Mouse (Mus musculus): ENCODE results near the gene Fbxo34. TPM values are rescaled to one million over a fixed set of nuclear protein-coding genes. Genes with fewer than 3 reads are reported as not detected.

Fbxo34 gene
- polyA plus RNA-seq, 1 experiment from 2014 or later = 38.7 TPM

- H3K4me3 ChIP-seq (ENCODE audit: low read depth, low read length) = no peak overlapping the region
- no peak for ATAC-seq (ENCODE audit: low read depth)
- H3K36me3 ChIP-seq (ENCODE audit: control insufficient read depth, insufficient read depth, low read length) = no peaks in the 10 kb centered on the region
- H3K9me3 ChIP-seq (ENCODE audit: control insufficient read depth, low read length) = no peaks in the 10 kb centered on the region
- no peaks in the 10 kb centered on the region for H3K27me3 ChIP-seq (ENCODE audit: control insufficient read depth, insufficient read depth, low read length)
- no peaks in the 10 kb centered on the region for H3K4me1 ChIP-seq (ENCODE audit: control insufficient read depth, insufficient read depth, low read length)
- no peak overlapping the region for H3K9ac ChIP-seq (replicated peaks; ENCODE audit: low read depth, low read length)
- H3K27ac ChIP-seq (ENCODE audit: low read depth, low read length) = no peak overlapping the region
- no peak overlapping the region for H3K4me2 ChIP-seq (ENCODE audit: low read depth, low read length)
- 91% methylated on average over 3 of the region's 3 CpGs for WGBS
These were observed 53.8 kb downstream of the Fbxo34 start for GRCm38 (mm10) chr14:47504036-47504435.

GRCm38 (mm10) chr14:47506676-47507075 is 56.5 kb downstream of the Fbxo34 start:
- ATAC-seq (ENCODE audit: low read depth) = no peak
- Histone ChIP-seq H3K4me1 (ENCODE audit: control insufficient read depth, insufficient read depth, low read length) (no peaks in the 10 kb centered on the region), H3K4me2 (ENCODE audit: low read depth, low read length) (no peak overlapping the region), H3K9me3 (ENCODE audit: control insufficient read depth, low read length) (no peaks in the 10 kb centered on the region), H3K4me3 (ENCODE audit: low read depth, low read length) (no peak overlapping the region), H3K9ac (replicated peaks; ENCODE audit: low read depth, low read length) (no peak overlapping the region), H3K27me3 (ENCODE audit: control insufficient read depth, insufficient read depth, low read length) (no peaks in the 10 kb centered on the region), H3K27ac (ENCODE audit: low read depth, low read length) (no peak overlapping the region), H3K36me3 (ENCODE audit: control insufficient read depth, insufficient read depth, low read length) (no peaks in the 10 kb centered on the region)
- 95% methylated on average over 5 of the region's 5 CpGs for WGBS

- ATAC-seq (ENCODE audit: low read depth) = no peak
- Histone ChIP-seq H3K27ac (ENCODE audit: low read depth, low read length) (no peak overlapping the region), H3K9me3 (ENCODE audit: control insufficient read depth, low read length) (no peaks in the 10 kb centered on the region), H3K4me2 (ENCODE audit: low read depth, low read length) (no peak overlapping the region), H3K4me3 (ENCODE audit: low read depth, low read length) (no peak overlapping the region), H3K4me1 (ENCODE audit: control insufficient read depth, insufficient read depth, low read length) (no peaks in the 10 kb centered on the region), H3K9ac (replicated peaks; ENCODE audit: low read depth, low read length) (no peak overlapping the region), H3K27me3 (ENCODE audit: control insufficient read depth, insufficient read depth, low read length) (no peaks in the 10 kb centered on the region), H3K36me3 (ENCODE audit: control insufficient read depth, insufficient read depth, low read length) (no peaks in the 10 kb centered on the region)
These were observed 57.8 kb downstream of the Fbxo34 start for GRCm38 (mm10) chr14:47508035-47508434.

DNA sequence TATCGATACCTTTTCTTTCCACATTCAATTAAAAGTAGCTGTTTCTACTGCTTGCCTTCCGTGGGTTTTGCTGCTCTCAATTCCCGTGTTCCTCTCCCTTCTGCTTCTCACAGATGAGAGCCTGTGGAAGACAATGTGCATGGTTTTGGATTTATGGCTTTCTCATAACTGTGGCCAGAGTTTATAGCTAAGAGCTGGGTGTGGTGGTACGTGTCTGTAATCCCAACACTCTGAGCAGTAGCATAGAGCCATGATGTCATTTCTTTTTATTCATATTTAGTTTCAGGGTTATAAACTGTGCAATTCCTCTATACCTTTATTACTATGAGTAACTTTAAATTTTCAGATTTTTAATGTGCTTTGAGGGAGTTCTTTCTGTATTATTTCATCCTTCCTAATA is 60.0 kb downstream of the Fbxo34 start:
- Histone ChIP-seq H3K36me3 (ENCODE audit: control insufficient read depth, insufficient read depth, low read length) (no peaks in the 10 kb centered on the region), H3K4me2 (ENCODE audit: low read depth, low read length) (no peak overlapping the region), H3K27ac (ENCODE audit: low read depth, low read length) (no peak overlapping the region), H3K9me3 (ENCODE audit: control insufficient read depth, low read length) (no peaks in the 10 kb centered on the region), H3K9ac (replicated peaks; ENCODE audit: low read depth, low read length) (no peak overlapping the region), H3K27me3 (ENCODE audit: control insufficient read depth, insufficient read depth, low read length) (no peaks in the 10 kb centered on the region), H3K4me1 (ENCODE audit: control insufficient read depth, insufficient read depth, low read length) (no peaks in the 10 kb centered on the region), H3K4me3 (ENCODE audit: low read depth, low read length) (no peak overlapping the region)
- WGBS = 73% methylated on average over 4 of the region's 4 CpGs
- peak; percentile 58; the same call in 1 of the 2 replicates for ATAC-seq (ENCODE audit: low read depth)

DNA sequence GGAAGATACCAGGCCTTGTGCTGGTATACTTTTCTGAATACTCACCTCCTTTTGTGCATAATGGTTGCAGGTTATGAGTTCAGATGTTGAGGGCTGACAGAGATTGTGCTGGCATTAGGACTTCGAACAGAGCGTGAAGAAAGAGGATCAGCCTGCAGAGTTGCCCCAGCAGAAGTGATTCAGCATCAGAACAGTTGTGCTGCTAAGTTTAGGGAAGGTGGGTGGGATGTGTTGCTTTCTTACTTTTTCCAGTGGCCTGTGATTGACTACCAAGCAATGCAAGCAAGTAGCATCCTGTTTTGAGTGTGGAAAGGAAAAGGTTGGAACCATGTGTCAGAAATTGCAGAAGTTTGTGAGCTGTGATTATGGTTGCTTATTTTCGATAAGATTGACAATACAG is 63.4 kb downstream of the Fbxo34 start:
- WGBS = 97% methylated on average over 3 of the region's 3 CpGs

GRCm38 (mm10) chr14:47514816-47515453 is 64.7 kb downstream of the Fbxo34 start:
- H3K27me3 ChIP-seq (ENCODE audit: control insufficient read depth, insufficient read depth, low read length) = no peaks in the 10 kb centered on the region
- 25% methylated on average over 7 of the region's 7 CpGs for WGBS
- no peak overlapping the region for H3K4me2 ChIP-seq (ENCODE audit: low read depth, low read length)
- no peak overlapping the region for H3K4me3 ChIP-seq (ENCODE audit: low read depth, low read length)
- H3K9me3 ChIP-seq (ENCODE audit: control insufficient read depth, low read length) = no peaks in the 10 kb centered on the region
- no peak overlapping the region for H3K9ac ChIP-seq (replicated peaks; ENCODE audit: low read depth, low read length)
- no peak for ATAC-seq (ENCODE audit: low read depth)
- no peaks in the 10 kb centered on the region for H3K4me1 ChIP-seq (ENCODE audit: control insufficient read depth, insufficient read depth, low read length)
- H3K36me3 ChIP-seq (ENCODE audit: control insufficient read depth, insufficient read depth, low read length) = no peaks in the 10 kb centered on the region
- H3K27ac ChIP-seq (ENCODE audit: low read depth, low read length) = no peak overlapping the region

More for the DNA sequence above, 63.4 kb downstream of the Fbxo34 start:
- Histone ChIP-seq H3K4me2 (ENCODE audit: low read depth, low read length) (no peak overlapping the region), H3K27ac (ENCODE audit: low read depth, low read length) (no peak overlapping the region), H3K9me3 (ENCODE audit: control insufficient read depth, low read length) (no peaks in the 10 kb centered on the region), H3K27me3 (ENCODE audit: control insufficient read depth, insufficient read depth, low read length) (no peaks in the 10 kb centered on the region), H3K4me3 (ENCODE audit: low read depth, low read length) (no peak overlapping the region), H3K4me1 (ENCODE audit: control insufficient read depth, insufficient read depth, low read length) (no peaks in the 10 kb centered on the region), H3K9ac (replicated peaks; ENCODE audit: low read depth, low read length) (no peak overlapping the region), H3K36me3 (ENCODE audit: control insufficient read depth, insufficient read depth, low read length) (no peaks in the 10 kb centered on the region)
- ATAC-seq (ENCODE audit: low read depth) = no peak

- H3K4me1 ChIP-seq (ENCODE audit: control insufficient read depth, insufficient read depth, low read length) = no peaks in the 10 kb centered on the region
- H3K36me3 ChIP-seq (ENCODE audit: control insufficient read depth, insufficient read depth, low read length) = no peaks in the 10 kb centered on the region
- no peak for ATAC-seq (ENCODE audit: low read depth)
- 87% methylated on average over 8 of the region's 8 CpGs for WGBS
- no peak overlapping the region for H3K27ac ChIP-seq (ENCODE audit: low read depth, low read length)
- H3K27me3 ChIP-seq (ENCODE audit: control insufficient read depth, insufficient read depth, low read length) = no peaks in the 10 kb centered on the region
- no peaks in the 10 kb centered on the region for H3K9me3 ChIP-seq (ENCODE audit: control insufficient read depth, low read length)
- no peak overlapping the region for H3K4me3 ChIP-seq (ENCODE audit: low read depth, low read length)
- no peak overlapping the region for H3K9ac ChIP-seq (replicated peaks; ENCODE audit: low read depth, low read length)
- no peak overlapping the region for H3K4me2 ChIP-seq (ENCODE audit: low read depth, low read length)
These were observed 65.4 kb downstream of the Fbxo34 start for GRCm38 (mm10) chr14:47515636-47516035.

DNA sequence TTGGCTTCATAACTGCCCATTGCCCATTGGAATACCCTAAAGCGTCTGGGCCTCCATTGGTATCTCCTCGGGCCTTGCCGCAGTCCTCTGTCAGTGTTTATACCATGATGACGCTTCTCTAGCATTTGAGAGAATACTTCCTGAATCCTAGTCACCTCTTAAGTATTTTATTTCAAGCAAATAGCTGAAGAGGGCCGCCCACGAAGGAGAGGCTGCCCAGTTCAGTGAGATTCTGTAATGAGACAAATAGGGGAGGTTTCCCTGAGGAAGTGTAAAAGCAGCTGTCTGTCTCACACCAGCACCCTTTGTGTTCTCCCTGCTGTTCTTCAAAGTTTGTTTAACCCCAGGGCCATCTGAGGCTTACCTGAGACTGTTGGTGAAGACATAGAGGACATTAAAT is 66.5 kb downstream of the Fbxo34 start:
- no peaks in the 10 kb centered on the region for H3K27me3 ChIP-seq (ENCODE audit: control insufficient read depth, insufficient read depth, low read length)
- no peak overlapping the region for H3K4me3 ChIP-seq (ENCODE audit: low read depth, low read length)
- no peak overlapping the region for H3K9ac ChIP-seq (replicated peaks; ENCODE audit: low read depth, low read length)
- H3K27ac ChIP-seq (ENCODE audit: low read depth, low read length) = no peak overlapping the region
- no peak overlapping the region for H3K4me2 ChIP-seq (ENCODE audit: low read depth, low read length)
- no peaks in the 10 kb centered on the region for H3K4me1 ChIP-seq (ENCODE audit: control insufficient read depth, insufficient read depth, low read length)
- ATAC-seq (ENCODE audit: low read depth) = no peak
- H3K36me3 ChIP-seq (ENCODE audit: control insufficient read depth, insufficient read depth, low read length) = no peaks in the 10 kb centered on the region
- no peaks in the 10 kb centered on the region for H3K9me3 ChIP-seq (ENCODE audit: control insufficient read depth, low read length)
- 89% methylated on average over 6 of the region's 6 CpGs for WGBS

GRCm38 (mm10) chr14:47518619-47519018 is 68.4 kb downstream of the Fbxo34 start:
- H3K4me3 ChIP-seq (ENCODE audit: low read depth, low read length) = no peak overlapping the region
- no peak overlapping the region for H3K9ac ChIP-seq (replicated peaks; ENCODE audit: low read depth, low read length)
- no peaks in the 10 kb centered on the region for H3K27me3 ChIP-seq (ENCODE audit: control insufficient read depth, insufficient read depth, low read length)
- ATAC-seq (ENCODE audit: low read depth) = no peak
- H3K27ac ChIP-seq (ENCODE audit: low read depth, low read length) = no peak overlapping the region
- H3K4me2 ChIP-seq (ENCODE audit: low read depth, low read length) = no peak overlapping the region
- no peaks in the 10 kb centered on the region for H3K36me3 ChIP-seq (ENCODE audit: control insufficient read depth, insufficient read depth, low read length)
- no peaks in the 10 kb centered on the region for H3K9me3 ChIP-seq (ENCODE audit: control insufficient read depth, low read length)
- 94% methylated on average over 6 of the region's 6 CpGs for WGBS
- no peaks in the 10 kb centered on the region for H3K4me1 ChIP-seq (ENCODE audit: control insufficient read depth, insufficient read depth, low read length)
